Mouse (Mus musculus) layer of hippocampus, adult 11-12 months (tissue): ENCODE measurements around the gene Alas2.
A peak's percentile ranks its signal among the peaks of the same experiment; 100 is the strongest.

Source experiments
- DNase-seq: peaks from one replicate; pipeline ENCODE4 v3.0.0; 2022; ENCODE audit warnings: low spot score

Gene Alas2

DNA sequence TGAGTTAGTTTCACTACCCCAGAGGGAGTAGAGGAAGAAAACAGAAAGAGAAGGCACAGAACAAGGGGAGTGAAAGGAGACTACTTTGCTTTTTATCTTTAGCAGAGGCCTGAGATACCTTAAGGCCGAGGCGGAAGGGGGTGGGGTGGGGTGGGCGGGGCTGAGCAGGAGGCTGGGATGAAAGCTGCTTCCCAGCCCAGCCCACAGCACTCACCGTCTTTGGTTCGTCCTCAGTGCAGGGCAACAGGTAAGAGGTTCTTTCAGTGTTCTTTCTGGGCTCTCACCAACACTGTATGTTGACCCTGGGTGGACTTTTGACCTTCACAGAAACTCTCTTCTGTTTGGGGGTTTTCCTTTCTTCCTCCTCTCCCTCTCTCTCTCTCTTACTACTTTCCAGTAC is at the start of gene Alas2:
Gene Alas2 (plus strand): TSS at position 137 of the 400 bp plus-strand sequence.
- DNase-seq = no peak

DNA sequence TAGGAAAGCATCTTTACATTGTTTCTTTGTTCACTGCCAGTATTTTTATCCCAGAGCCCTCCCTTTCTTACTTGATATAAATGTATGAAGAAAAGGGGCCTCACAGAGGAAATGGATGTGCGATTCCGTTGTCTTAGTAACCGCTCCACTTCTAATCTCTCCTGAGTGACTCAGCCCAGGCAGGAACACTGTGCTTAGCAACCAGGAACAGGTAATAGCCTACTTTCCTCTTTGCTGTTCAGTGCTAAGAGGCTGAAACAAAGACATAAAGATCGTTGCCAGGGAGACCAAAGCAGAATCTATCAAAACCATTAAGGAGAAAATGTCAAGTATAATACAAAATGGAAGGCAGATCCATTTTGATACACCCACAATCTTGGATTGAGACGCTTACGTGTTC is 38.5 kb upstream of the Alas2 start:
- DNase-seq = no peak

DNA sequence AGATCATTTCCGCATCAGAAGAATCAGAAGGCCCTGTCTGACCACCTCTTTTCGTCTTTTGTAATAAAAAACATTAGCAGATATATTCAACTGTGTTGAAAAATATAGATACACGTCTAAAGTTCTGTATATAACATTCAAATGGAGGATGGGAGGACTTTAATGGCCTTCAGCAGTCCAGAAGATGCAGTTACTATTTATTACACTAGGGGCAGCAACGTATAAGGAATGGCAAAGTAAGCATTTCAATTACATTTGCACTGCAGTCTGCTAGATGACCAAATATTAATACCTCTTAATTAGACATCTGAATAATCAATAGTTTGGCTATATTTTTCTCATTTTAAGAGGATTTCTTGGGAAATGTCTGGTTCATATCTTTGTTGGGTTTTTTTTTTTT is 36.5 kb upstream of the Alas2 start:
- peak; percentile 28 for DNase-seq

DNA sequence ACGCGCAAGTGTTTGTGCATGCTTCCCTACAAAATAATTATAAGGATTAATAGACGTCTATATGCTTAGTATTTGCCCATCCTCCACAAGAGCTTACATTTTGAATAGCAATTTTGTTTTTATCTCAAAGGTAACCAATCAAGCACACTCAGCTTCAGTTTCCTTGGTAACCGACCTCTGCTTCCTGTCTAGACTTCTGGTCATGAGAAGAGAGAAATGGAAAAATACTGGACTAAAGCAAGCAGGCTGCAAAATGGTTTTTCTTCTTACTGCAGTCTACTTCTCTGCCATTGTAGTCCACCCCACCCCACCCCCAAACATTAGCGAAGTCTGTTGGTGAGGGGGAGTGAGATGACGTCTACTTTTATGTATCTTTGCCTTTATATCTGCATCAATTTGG is 35.9 kb upstream of the Alas2 start:
- DNase-seq = no peak

DNA sequence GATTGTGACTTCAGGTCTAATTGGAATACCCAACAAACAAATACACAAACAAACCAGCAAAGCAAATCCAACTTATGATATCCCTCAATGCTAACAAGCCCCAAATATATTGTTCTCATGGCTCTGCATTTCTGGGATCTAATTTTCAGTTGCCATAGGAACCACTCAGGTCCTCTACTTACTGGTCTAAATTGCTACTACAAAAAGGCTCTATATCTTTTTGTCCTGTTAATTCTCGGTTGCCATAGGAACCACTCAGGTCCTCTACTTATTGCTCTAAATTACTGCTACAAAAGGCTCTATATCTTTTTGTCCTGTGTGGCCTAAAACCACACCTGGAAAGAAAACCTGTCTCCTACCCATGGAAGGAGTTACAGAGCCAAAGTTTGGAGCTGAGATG is 33.0 kb upstream of the Alas2 start:
- DNase-seq = no peak

DNA sequence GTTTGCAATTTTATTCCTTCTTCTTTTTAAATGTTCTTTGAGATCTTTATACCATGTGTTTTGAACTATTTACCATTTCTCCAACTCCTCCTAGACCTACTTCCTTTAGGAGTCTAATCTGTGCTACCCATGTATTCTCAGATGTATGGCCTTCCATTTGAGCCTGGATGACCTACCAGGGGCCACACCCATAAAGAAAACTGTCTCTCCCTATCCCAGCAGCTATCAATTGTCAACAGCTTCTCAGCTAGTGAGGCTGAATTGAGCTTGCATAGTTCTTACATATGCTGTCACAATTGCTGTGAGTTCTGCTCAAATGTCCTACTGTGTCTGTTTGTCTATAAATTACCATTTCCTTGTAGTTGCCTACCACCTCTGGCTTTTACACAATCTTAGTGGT is 31.2 kb upstream of the Alas2 start:
- DNase-seq = no peak

DNA sequence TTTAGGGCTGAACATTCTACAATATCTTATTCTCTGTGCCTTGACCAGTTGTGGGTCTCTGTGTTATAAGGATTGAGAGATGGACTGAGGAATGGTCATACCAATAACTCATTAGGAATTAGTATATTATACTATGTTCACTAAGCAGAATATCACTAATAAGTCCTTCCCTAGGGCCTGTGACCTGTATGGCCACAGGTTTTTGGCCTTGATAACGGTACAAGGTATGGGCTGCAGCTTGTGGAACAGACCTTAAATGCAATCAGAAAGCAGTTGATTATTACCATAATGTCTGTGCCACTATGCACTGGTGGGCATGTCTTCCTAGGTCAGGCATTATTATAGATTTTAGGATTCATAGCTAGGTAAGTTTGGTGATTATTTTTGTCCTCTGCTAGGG is 30.7 kb upstream of the Alas2 start:
- DNase-seq = no peak

DNA sequence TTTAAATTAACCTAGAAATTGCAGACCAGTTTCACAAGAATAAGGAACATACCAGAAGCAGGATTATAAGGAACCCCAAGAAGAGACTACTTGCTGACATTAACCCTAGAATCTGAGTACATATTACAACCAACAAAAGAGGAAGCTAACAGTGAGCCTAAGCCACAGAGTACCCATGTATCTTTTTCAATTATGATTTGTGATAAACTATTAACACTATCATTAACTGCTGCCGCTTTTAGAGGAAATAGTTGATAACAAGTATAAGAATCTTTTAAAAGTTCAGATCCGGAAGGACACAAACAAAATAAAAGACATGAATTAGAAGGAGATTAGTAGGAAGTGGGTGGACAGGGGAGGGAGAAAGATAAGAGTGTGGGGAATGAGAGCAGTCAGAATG is 7.1 kb upstream of the Alas2 start:
- DNase-seq = no peak

DNA sequence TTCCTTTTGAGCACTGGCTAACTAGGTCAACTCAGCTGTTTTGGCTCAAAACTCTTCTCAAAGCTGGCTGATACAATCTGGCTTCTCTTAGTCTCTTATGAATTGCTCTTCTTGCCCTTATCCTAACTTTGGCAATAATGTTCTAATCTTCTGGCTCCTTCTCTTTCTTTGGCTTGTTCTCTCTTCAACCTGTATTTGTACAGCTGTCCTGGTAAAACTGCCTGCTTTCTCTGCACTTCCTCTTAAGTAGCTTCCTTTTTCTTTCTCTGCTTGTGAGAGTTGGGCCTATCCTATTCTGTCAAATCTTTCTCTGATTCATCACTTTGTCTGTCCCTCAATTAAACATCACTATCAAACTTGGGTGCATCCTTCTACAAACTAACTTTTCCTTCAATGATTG is 5.5 kb upstream of the Alas2 start:
- DNase-seq = no peak

DNA sequence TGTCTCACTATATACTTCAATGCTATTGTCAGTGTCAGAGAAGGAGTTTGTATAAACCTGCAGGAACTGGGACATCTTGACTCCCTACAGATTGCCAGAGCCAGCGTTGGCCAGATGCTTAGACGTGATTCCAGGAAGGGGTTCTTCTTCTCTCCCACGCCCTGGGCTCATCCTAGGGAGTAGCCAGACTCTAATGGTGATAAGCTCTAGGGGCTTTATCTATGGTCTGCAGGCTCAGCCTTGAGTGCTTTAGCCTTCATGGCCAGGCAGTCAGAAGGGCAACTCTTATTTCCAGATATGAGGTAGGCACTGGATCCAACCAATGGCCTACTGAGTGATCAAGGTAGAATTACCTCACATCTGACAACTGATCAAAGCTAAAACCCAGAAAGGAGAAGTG is 2.5 kb downstream of the Alas2 start:
- DNase-seq = no peak

DNA sequence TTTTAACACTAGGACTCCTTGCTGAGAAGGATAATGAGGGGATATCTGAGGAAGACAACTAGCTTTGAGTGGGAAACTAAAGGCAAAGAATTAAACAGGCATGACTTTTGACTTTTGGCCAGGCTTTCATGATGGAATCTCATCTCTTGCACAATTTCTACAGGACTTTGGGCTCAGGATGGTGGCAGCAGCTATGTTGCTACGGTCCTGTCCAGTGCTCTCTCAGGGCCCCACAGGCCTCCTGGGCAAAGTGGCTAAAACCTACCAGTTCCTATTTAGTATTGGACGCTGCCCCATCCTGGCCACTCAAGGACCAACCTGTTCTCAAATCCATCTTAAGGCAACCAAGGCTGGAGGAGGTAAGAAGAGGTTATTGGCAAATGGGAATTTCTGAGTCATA is 4.8 kb downstream of the Alas2 start:
- DNase-seq = no peak

DNA sequence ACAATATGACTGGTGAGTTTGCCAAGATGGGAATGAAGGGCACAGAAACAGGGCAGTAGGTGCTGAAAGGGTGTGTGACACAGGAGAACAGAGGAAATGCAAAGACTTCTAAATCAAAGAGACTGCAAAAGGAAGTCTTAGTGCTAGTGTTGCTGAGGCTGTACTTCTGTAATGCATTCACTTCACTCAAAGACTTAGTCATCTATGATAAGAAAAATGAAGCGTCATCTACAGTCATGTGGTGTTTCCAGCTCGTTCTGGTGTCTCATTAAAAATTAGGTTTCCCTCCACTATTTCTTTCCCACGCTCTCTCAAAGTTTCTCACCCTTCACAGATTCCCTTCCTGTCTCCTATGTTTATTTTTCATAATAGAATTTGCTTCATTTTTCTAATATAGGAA is 6.9 kb downstream of the Alas2 start:
- no peak for DNase-seq

DNA sequence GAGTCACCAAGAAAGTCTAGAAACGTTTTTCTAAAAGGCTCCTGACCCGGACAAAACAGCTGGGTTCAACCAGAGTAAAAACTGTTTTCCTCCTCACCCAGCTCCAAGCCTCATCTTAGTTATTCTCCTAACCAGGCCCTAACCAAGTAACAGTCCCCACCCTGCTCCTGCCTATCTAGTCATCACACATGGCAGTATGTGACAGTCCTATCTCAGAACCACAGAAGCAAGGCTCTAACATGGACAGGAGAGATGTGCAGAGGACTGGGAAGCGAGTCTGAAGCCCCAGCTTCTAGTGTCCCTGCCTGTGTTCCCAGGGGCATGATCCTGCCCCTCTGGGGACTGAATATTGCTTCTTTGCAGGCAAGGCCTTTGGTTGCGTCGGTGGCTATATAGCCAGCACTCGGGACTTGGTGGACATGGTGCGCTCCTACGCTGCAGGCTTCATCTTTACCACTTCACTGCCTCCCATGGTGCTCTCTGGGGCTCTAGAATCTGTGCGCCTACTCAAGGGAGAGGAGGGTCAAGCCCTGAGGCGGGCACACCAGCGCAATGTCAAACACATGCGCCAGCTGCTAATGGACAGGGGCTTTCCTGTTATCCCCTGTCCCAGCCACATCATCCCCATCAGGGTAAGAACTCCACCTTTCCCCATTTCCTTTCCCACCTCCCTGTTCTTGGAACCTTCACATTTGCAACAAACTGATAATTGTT is 17.6 kb downstream of the Alas2 start:
- no peak for DNase-seq

DNA sequence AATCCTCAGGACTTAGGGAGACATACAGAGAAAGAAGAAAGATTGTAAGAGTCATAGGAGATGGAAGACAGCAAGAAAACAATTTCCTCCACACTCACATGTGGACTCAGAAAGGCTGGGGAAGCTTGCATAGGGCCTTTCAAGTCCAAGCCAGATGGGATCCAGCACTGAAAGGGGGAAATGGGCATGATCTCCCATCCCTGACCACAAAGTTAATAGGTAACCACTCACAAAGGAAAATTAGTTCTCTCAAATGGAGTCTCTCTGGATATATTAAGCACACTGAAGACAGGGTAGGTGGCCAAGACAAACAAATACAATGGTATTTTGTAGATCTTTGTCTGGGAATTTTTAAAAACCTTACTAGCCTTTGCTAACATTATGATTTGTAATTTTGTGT is 34.7 kb downstream of the Alas2 start:
- DNase-seq = no peak

DNA sequence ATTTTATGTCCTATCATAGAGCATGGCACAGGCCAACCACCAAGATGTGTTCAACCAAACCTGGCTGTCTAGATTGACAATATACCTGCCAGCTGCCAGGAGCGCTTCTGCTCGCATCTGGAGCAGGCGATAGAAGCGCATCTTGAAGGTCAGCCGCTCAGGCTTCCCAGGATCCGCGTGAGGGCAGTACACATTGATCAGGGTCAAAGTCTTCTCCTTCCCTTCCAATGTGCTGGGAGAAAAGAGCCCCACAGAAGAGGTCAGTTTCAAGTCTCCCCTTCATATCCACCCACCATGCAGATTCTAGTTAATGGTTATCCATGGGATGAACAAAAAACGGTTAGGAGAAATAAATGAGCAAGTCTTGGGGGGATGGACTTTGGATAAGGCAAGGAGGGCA is 37.9 kb downstream of the Alas2 start:
- no peak for DNase-seq

DNA sequence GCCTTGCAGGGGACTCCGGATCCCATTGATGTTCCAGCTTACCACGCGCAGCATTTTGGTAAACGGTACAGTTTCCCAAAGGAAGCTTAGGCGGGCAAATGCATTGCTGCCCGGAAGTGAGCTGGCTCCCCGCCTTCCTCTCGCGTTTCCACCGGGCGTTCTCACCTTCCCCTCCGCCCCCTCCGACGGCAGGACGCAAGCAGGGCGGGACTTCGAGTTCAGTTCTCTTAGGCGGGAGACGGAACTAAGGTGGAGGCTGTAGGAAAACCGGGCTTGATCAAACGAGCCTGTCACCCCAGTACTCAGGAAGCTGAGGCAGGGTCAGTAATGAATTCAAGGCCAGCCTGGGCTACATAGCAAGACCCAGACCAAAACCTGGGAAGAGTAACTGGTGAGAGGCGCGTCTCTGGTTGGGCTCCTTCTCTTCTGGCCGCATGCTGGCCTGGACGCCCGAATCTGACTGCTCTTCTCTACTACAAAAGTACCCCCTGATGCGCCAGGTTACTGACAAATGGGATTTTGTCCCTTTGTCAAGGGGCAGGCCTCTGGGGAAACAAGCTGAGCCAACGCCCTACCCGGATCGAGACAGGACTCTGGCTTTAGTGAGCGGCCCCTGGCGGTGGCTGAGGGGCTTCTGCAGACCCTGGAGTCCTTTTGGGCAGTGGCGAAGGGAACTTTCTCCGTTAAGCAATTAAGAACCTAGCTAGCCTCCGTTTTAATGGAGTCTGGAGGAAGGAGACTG is 41.0 kb downstream of the Alas2 start, which contains the start of gene Pfkfb1:
Gene Pfkfb1 (plus strand): TSS at position 207 of the 742 bp plus-strand sequence.
- peak; percentile 69 for DNase-seq

DNA sequence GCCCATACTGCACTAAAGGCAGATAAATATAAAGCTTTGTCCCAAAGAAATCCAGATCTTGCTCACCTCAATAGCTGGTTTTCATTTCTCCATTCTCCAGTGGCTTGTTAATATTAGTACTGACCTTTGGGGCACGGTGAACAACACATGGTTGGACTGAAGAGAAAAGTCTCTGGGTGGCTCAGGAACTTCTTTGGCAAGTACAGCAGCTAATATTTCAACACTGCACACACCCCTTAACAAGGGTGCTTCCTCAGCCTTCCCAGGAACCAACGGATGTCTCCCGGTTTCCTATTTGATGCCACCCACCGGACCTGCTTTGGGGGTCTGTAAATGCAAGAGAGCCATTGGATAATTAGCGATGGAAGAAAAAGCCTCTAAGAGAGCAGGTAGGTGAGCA is 42.5 kb downstream of the Alas2 start, which contains the start of gene Apex2:
Gene Apex2 (minus strand): TSS at position 173 of the 400 bp plus-strand sequence.
- DNase-seq = no peak

DNA sequence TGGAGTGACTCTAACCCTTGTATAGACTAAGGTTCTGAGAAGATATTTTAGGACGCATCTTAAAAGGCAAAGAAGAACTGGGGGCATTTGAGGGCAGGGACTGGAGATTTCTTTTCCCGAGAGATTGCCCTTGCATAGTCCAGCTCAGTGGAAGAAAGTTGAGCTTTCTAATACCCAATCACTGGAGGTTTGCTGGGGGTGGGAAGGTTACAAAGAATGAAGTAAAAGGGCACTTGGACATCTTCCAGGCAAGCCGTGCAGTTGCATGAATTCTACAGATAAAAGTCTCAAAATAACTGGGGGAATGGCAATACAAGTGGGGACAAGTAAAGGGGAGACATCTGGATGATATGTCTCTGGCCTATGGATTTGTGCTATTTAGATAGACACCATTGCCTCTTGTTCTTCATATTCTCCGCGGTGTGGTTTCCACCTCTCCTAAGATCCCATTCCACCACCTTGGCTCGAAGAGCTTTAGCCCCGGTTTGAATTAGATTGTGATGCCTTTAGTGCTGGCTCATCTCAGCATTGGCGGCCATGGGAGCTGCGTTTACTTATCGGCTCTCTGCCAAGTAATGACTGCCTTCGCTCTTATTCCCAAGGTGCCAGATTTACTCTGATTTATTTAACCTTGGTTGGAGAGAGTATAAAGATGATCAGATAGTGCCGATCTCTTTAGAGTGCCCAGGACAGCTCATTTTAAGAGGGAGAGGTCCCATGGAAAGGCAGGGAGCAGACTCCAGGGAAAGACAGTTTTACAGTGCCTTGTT is 46.3 kb downstream of the Alas2 start:
- no peak for DNase-seq

DNA sequence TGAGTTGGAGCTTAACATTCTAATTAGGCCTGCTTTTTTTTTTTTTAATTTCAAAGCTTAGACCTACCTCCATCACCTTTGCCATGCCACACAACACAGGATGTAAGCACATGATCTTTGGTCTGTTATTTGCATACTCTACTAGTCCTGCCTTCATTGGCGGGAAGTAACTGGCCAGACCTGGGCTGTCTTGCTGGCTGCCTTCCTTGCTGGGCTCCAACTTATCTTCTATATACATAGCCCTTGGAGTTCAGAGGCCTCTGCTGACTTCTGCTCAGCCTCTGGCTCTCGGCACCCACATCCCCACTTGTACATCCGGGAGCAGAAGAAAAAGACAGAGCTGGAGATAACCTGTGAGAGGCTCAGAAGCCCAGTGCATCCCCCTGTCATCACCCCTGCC is 47.0 kb downstream of the Alas2 start:
- DNase-seq = no peak

DNA sequence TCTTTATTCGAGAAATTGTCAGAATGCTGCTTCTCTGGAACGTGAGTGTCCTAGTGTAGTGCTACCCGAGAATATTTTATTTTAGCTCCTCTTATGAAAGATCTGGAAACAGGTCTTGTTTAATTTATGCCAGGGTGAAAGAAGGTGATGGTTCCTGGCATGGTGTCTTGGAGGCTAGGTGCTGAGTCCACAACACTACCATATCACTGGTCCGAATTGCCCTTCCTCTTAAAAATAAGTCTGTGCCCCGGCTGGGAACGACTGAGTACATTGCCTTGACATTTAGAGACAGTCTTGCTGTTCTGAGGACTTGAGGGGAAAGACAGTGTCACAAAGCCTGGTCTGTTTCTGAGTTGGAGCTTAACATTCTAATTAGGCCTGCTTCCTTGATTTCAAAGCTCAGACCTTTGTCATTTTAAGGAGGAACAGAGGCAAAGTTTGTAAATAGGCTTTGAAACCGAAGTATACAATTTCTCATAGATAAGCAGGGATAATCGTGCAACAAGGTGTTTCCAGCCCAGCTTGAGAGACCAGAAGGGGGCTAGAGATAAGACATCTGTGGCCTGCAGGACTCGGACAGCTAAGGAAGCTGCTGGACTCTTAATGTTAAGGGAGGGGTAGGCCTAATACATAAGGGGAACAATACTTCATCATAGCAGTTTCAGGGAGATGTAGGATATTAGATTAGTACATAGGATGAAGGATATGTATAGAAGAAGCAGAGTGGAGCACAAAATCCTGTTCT is 48.0 kb downstream of the Alas2 start:
- no peak for DNase-seq

DNA sequence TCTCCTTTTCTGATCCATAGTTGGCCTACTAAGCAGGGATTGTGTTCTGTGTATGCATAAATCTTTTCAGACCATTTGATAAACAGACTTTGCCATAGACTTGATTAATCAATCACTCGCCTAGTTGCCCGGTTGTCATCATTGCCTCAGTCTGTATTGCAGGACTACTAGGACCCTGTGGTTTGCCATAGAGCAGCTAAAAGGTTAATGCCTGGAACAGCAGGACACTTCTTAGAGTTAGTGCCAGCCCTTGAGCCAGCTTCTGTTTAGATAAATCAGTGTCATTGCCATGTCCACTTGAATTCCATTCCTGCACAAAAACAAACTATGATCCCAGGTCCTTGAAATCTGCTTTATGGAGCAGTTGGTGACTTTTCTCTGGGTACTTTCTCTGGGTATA is 51.7 kb downstream of the Alas2 start:
- no peak for DNase-seq
